7 mouse cellular contexts compared by ENCODE assay signal in genomic region chr10:20031936-20032335, GRCm38 (mm10).
DNase-seq lines count a peak whose midpoint lies in the region; ATAC-seq lines count a peak whose summit lies in the region.

No protein-coding gene starts in this region.

- no peaks in the 10 kb centered on the region for H3K9me3 ChIP-seq in intestine, embryonic 16.5 days (ENCODE audit: control insufficient read depth, low read length)

- no peaks in the 10 kb centered on the region for H3K4me1 ChIP-seq in intestine, embryonic 16.5 days (ENCODE audit: control insufficient read depth, insufficient read depth, low read length)

- intact Hi-C loops in heart, postnatal 25 days (cut with DNase I), result no loop called here

- ATAC-seq in megakaryocyte progenitor cell, adult 5-6 weeks (replicated peaks; ENCODE audit: poor library complexity), result no peak
- no peak for ATAC-seq in intestine, embryonic 16.5 days

- H3K27ac ChIP-seq in intestine, embryonic 16.5 days (ENCODE audit: low read length), result no peak overlapping the region

- no peaks in the 10 kb centered on the region for H3K27me3 ChIP-seq in intestine, embryonic 16.5 days (replicated peaks; ENCODE audit: control insufficient read depth, insufficient read depth, low read length)

- H3K36me3 ChIP-seq in intestine, embryonic 16.5 days (ENCODE audit: control insufficient read depth, insufficient read depth, low read length), result no peaks in the 10 kb centered on the region

- WGBS in intestine, embryonic 16.5 days, result 59% methylated on average over 2 of the region's 2 CpGs

- H3K9ac ChIP-seq in intestine, embryonic 16.5 days (ENCODE audit: low read depth, low read length), result no peak overlapping the region

- peak; percentile 66 for DNase-seq in urinary bladder, postnatal 14 days (ENCODE audit: low spot score)
- no peak for DNase-seq in urinary bladder, adult 18-20 months (ENCODE audit: low spot score in 2 of 2)
- peak; percentile 93 to 95 for DNase-seq in cerebellum, postnatal 14 days
- DNase-seq in heart, postnatal 25 days (ENCODE audit: low spot score), result peak; percentile 25
- DNase-seq in lung, postnatal 25 days (ENCODE audit: low spot score), result peak; percentile 41

- no peak overlapping the region for H3K4me2 ChIP-seq in intestine, embryonic 16.5 days (ENCODE audit: low read depth, low read length)

- H3K4me3 ChIP-seq in intestine, embryonic 16.5 days (ENCODE audit: low read length), result no peak overlapping the region

Comparison
In these comparisons a context has a peak if more than half of its experiments do, and no peak if none do; other contexts are left out.
1. DNase-seq: peak in urinary bladder, postnatal 14 days (single experiment), cerebellum, postnatal 14 days (2 of 2), heart, postnatal 25 days (single experiment) and lung, postnatal 25 days (single experiment); none in urinary bladder, adult 18-20 months (0 of 2).